Comparison of ENCODE assay signal across 8 mouse cellular contexts in genomic region chr7:109993157-109993959, GRCm38 (mm10). TPM values are rescaled to one million over a fixed set of nuclear protein-coding genes. Genes with fewer than 3 reads are reported as not detected.
DNase-seq lines count a peak whose midpoint lies in the region; ATAC-seq and TF ChIP-seq lines count a peak whose summit lies in the region.

No protein-coding gene starts in this region.

- H3K36me3 ChIP-seq in intestine, embryonic 15.5 days = no peaks in the 10 kb centered on the region
- no peaks in the 10 kb centered on the region for H3K36me3 ChIP-seq in neural tube, embryonic 15.5 days

- no peaks in the 10 kb centered on the region for H3K27me3 ChIP-seq in cerebellum, adult 2 months (ENCODE audit: control insufficient read depth, insufficient read depth, low read length)
- H3K27me3 ChIP-seq in intestine, embryonic 15.5 days (replicated peaks) = no peaks in the 10 kb centered on the region
- no peaks in the 10 kb centered on the region for H3K27me3 ChIP-seq in neural tube, embryonic 15.5 days (replicated peaks)

- no peak for TF ChIP-seq POLR2A in cerebellum, adult 2 months (IDR thresholded peaks at IDR 0.05; ENCODE audit: borderline replicate concordance, insufficient read depth, low read length)

- H3K27ac ChIP-seq in cerebellum, adult 2 months (ENCODE audit: insufficient read depth, low read length) = no peak overlapping the region
- peak overlapping the region; percentile 78 for H3K27ac ChIP-seq in gastrocnemius, adult 2 months
- 0 out of 2 replicates have a peak overlapping the region, but pooled peaks have one; percentile 58 for H3K27ac ChIP-seq in intestine, embryonic 15.5 days
- H3K27ac ChIP-seq in neural tube, embryonic 15.5 days (replicated peaks) = no peak overlapping the region

- no peak overlapping the region for H3K9ac ChIP-seq in intestine, embryonic 15.5 days
- no peak overlapping the region for H3K9ac ChIP-seq in neural tube, embryonic 15.5 days (replicated peaks)

- H3K4me3 ChIP-seq in cerebellum, adult 2 months (replicated peaks; ENCODE audit: insufficient read depth, low read depth, low read length) = no peak overlapping the region
- no peak overlapping the region for H3K4me3 ChIP-seq in gastrocnemius, adult 2 months
- H3K4me3 ChIP-seq in intestine, embryonic 15.5 days (replicated peaks) = no peak overlapping the region
- no peak overlapping the region for H3K4me3 ChIP-seq in neural tube, embryonic 15.5 days (replicated peaks)

- peaks cover 11% of the 10 kb centered on the region for H3K4me1 ChIP-seq in cerebellum, adult 2 months (ENCODE audit: control insufficient read depth, insufficient read depth, low read length)
- peaks cover 11% of the 10 kb centered on the region for H3K4me1 ChIP-seq in intestine, embryonic 15.5 days (replicated peaks)
- H3K4me1 ChIP-seq in neural tube, embryonic 15.5 days = no peaks in the 10 kb centered on the region

- intact Hi-C loops in gastrocnemius, adult 2 months (cut with DNase I) = no loop called here

- peak; percentile 84 for ATAC-seq in intestine, embryonic 15.5 days
- ATAC-seq in neural tube, embryonic 15.5 days (ENCODE audit: low FRiP score) = no peak

- H3K4me2 ChIP-seq in intestine, embryonic 15.5 days (replicated peaks) = no peak overlapping the region
- no peak overlapping the region for H3K4me2 ChIP-seq in neural tube, embryonic 15.5 days

- DNase-seq in cerebellum, adult 2 months = peak; percentile 46 to 68
- DNase-seq in cerebellum, postnatal 4 days (ENCODE audit: low spot score in 2 of 2) = no peak
- DNase-seq in MN1 (ENCODE audit: low spot score) = peak; percentile 86
- DNase-seq in gastrocnemius, adult 2 months = peak; percentile 25
- DNase-seq in lung, postnatal 25 days (ENCODE audit: low spot score) = peak; percentile 68
- DNase-seq in left cerebral cortex, adult 11 months (ENCODE audit: low spot score) = no peak

- no peaks in the 10 kb centered on the region for H3K9me3 ChIP-seq in intestine, embryonic 15.5 days
- H3K9me3 ChIP-seq in neural tube, embryonic 15.5 days (replicated peaks) = no peaks in the 10 kb centered on the region

- TF ChIP-seq CTCF in cerebellum, adult 2 months (IDR thresholded peaks at IDR 0.05; ENCODE audit: borderline replicate concordance, insufficient read depth, low read depth, low read length) = no peak
- TF ChIP-seq CTCF in gastrocnemius, adult 2 months (IDR thresholded peaks at IDR 0.05) = no peak

- WGBS in cerebellum, adult 2 months = 33% methylated on average over 2 of the region's 2 CpGs
- 54% methylated on average over 2 of the region's 2 CpGs for WGBS in intestine, embryonic 15.5 days
- WGBS in neural tube, embryonic 15.5 days = 64% methylated on average over 2 of the region's 2 CpGs

RNA-seq across cellular contexts. Expression of gene Tmem41b, which starts 6.6 kb away (rescaled TPM):
- 61.8 and 66.0 TPM in 2 replicates for polyA plus RNA-seq in cerebellum, adult 2 months (2012; rRNA removed)
- total RNA-seq in gastrocnemius, adult 2 months (2021) = 10 to 100 TPM; 25.4 to 27.0 TPM
- 74.6 and 81.9 TPM in 2 replicates for polyA plus RNA-seq in intestine, embryonic 15.5 days (2015; fragmentation: Nextera tagmentation; extraction: Ambion mirVana)
- polyA plus RNA-seq in neural tube, embryonic 15.5 days (2015; fragmentation: Nextera tagmentation; extraction: Ambion mirVana) = 62.6 and 65.2 TPM in 2 replicates

RNA-seq across cellular contexts. Expression of gene Ipo7, which starts 24.7 kb away (rescaled TPM):
- 46.5 and 50.8 TPM in 2 replicates for polyA plus RNA-seq in cerebellum, adult 2 months (2012; rRNA removed)
- 100 to 1,000 TPM in 1 of 2 experiments, 10 to 100 TPM in 1; 96.4 to 101 TPM for total RNA-seq in gastrocnemius, adult 2 months (2021)
- polyA plus RNA-seq in intestine, embryonic 15.5 days (2015; fragmentation: Nextera tagmentation; extraction: Ambion mirVana) = 43.7 and 44.4 TPM in 2 replicates
- polyA plus RNA-seq in neural tube, embryonic 15.5 days (2015; fragmentation: Nextera tagmentation; extraction: Ambion mirVana) = 43.6 and 44.8 TPM in 2 replicates

RNA-seq across cellular contexts. Expression of gene Dennd5a, which starts 33.1 kb away (rescaled TPM):
- polyA plus RNA-seq in cerebellum, adult 2 months (2012; rRNA removed) = 270 TPM in 2 replicates
- 10 to 100 TPM; 34.4 to 52.4 TPM for total RNA-seq in gastrocnemius, adult 2 months (2021)
- 24.9 and 25.7 TPM in 2 replicates for polyA plus RNA-seq in intestine, embryonic 15.5 days (2015; fragmentation: Nextera tagmentation; extraction: Ambion mirVana)
- polyA plus RNA-seq in neural tube, embryonic 15.5 days (2015; fragmentation: Nextera tagmentation; extraction: Ambion mirVana) = 34.4 and 39.2 TPM in 2 replicates

Comparison
In these comparisons a context has a peak if more than half of its experiments do, and no peak if none do; other contexts are left out.
1. DNase-seq: peak in cerebellum, adult 2 months (2 of 2), MN1 (single experiment), gastrocnemius, adult 2 months (single experiment) and lung, postnatal 25 days (single experiment); none in cerebellum, postnatal 4 days (0 of 2) and left cerebral cortex, adult 11 months (single experiment).
2. H3K27ac ChIP-seq: peak in gastrocnemius, adult 2 months (single experiment) and intestine, embryonic 15.5 days (single experiment); none in cerebellum, adult 2 months (single experiment) and neural tube, embryonic 15.5 days (single experiment).